Mouse (Mus musculus): ENCODE data around the gene Pithd1.

GRCm38 (mm10) chr4:135970585-135970984, 16.5 kb downstream of the Pithd1 start:
- TF ChIP-seq ZNF384 (IDR thresholded peaks at IDR 0.05; ENCODE audit: low read depth, low read length) (no peak), HCFC1 (IDR thresholded peaks at IDR 0.05; ENCODE audit: borderline replicate concordance, insufficient read depth, low read length) (no peak), CHD2 (IDR thresholded peaks at IDR 0.05; ENCODE audit: low read depth, low read length) (no peak), MAFK (IDR thresholded peaks at IDR 0.05; ENCODE audit: insufficient read depth, low read depth, low read length) (no peak), ZC3H11A (IDR thresholded peaks at IDR 0.05; ENCODE audit: borderline replicate concordance, low read depth, low read length) (no peak)

Measured in ES-E14 (cell line).